Mouse (Mus musculus): ENCODE data around the gene Minpp1. TPM values are rescaled to one million over a fixed set of nuclear protein-coding genes. Genes with fewer than 3 reads are reported as not detected.
"Not testable (repeated sequence)": the region's sequence is repeated elsewhere in the genome, so short reads cannot be mapped to it uniquely, and the experiment has no call there.

The Minpp1 gene
- polyA plus RNA-seq, 1 experiment from 2014 or later: 70.4 TPM

DNA sequence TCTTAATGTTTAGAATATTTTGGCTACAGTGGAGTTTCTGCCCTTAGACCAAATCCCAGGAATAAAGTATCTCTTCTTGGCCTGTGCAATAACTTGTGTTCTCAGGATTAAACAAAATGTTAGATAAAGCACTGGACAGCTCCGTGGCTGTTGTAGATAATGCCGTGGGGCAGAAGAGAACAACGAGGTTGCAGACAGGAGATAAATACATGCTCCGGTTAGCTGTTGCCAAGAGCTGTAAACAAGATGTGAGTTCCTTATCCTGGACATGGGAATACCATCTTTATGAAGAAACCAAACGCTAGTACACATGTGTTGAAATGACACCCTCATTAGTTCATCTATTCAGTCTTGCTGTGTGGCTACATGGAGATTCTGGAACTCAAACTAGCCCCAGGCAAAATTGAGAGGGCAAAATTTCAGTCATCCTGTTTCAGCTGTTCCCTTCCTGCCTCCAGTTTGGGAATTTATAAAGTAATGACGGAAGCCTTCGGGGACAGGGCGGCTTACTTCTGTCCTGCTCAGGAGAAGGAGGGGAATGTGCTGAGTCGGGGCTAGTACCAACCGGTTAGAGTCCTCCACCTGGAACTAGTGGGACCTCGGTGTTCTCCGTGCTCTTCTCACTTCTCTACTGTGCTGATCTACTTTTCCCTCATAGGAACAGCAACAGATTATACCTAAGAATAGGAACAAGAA lies 9.4 kb upstream of the Minpp1 start:
- Histone ChIP-seq H3K36me3 (no peaks in the 10 kb centered on the region), H3K4me3 (no peak overlapping the region), H3K4me1 (no peaks in the 10 kb centered on the region), H3K9ac (replicated peaks) (no peak overlapping the region), H3K27ac (replicated peaks) (no peak overlapping the region), H3K4me2 (replicated peaks) (no peak overlapping the region), H3K27me3 (no peaks in the 10 kb centered on the region), H3K9me3 (no peaks in the 10 kb centered on the region)
- no peak for ATAC-seq (ENCODE audit: low FRiP score, low read depth)
- WGBS: 90% methylated on average over 12 of the region's 12 CpGs

DNA sequence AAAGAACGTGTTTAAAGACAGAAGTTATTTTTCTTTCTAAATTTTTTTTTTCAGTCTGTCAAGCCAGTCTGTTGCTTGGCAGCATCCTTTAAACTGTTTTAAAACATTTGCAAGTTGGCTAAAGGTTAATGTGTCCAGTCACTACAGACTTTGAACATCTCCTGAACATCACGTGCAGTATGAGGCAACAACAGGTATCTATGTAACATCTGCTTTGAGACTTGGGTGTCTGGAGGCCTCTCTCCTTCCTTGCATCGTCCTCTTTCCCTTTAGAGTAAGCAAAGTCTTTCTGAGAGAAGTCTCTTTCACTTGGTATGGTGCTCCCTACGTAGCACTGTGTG lies 8.9 kb upstream of the Minpp1 start:
- no peak overlapping the region for H3K4me3 ChIP-seq
- H3K27ac ChIP-seq (replicated peaks): no peak overlapping the region
- no peaks in the 10 kb centered on the region for H3K36me3 ChIP-seq
- H3K9ac ChIP-seq (replicated peaks): no peak overlapping the region
- no peaks in the 10 kb centered on the region for H3K9me3 ChIP-seq
- 79% methylated on average over 4 of the region's 4 CpGs for WGBS
- no peaks in the 10 kb centered on the region for H3K4me1 ChIP-seq
- ATAC-seq (ENCODE audit: low FRiP score, low read depth): no peak
- no peaks in the 10 kb centered on the region for H3K27me3 ChIP-seq
- H3K4me2 ChIP-seq (replicated peaks): no peak overlapping the region

DNA sequence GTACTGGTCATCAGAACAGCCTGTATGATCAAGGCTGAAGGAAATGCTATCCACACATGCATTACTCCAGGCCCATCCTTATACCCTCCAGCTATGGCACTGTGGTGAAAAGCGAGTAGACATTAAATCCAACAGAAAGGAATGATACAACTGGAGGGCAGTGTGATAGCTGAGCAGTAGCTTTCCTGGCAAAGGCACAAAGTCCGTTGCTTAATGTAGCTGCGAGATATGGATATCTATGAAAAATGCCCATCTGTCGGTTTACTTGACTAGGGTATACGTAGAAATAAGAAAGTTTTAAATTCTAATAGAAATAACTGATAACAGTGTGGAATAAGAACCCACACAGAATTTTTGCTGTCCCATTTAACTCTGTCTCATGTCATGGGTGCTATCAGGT lies 5.3 kb upstream of the Minpp1 start:
- Histone ChIP-seq H3K9me3 (no peaks in the 10 kb centered on the region), H3K36me3 (no peaks in the 10 kb centered on the region), H3K4me1 (peaks cover 4% of the 10 kb centered on the region), H3K4me2 (replicated peaks) (no peak overlapping the region), H3K4me3 (no peak overlapping the region), H3K27ac (replicated peaks) (no peak overlapping the region), H3K27me3 (no peaks in the 10 kb centered on the region), H3K9ac (replicated peaks) (no peak overlapping the region)
- WGBS: 90% methylated on average over 5 of the region's 5 CpGs
- ATAC-seq (ENCODE audit: low FRiP score, low read depth): no peak

DNA sequence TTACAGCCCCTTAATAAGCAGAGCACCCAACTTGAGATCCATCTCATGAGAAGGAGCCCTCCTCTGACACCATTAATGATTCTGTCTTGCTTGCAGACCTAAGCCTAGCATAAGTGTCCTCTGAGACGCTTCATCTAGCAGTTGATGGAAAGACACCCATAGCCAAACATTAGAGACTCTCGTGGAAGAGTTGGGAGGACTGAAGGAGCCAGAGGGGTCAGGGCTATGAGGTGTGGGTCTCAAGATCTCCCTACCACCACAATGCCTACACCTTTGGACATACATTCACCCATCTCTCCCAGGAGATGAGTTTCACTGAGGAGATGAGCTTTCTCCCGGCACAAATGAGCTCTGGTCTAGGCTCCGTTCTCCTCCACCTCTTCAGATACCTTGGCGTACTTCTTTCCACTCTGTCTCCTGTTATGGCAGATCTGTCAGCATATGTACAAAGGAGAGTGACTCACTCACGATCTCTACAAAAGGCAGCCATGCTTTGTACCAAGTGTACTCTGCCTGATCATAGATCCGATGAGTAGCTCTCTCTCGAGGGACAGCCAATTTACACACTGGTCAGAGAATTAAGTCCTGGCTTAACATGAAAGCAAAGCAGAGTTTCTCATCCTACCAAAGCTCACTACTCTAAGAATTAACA lies 4.7 kb upstream of the Minpp1 start:
- no peak overlapping the region for H3K27ac ChIP-seq (replicated peaks)
- H3K27me3 ChIP-seq: no peaks in the 10 kb centered on the region
- no peak overlapping the region for H3K9ac ChIP-seq (replicated peaks)
- 90% methylated on average over 8 of the region's 8 CpGs for WGBS
- H3K4me2 ChIP-seq (replicated peaks): no peak overlapping the region
- ATAC-seq (ENCODE audit: low FRiP score, low read depth): no peak
- no peaks in the 10 kb centered on the region for H3K36me3 ChIP-seq
- no peaks in the 10 kb centered on the region for H3K9me3 ChIP-seq
- H3K4me1 ChIP-seq: peaks cover 4% of the 10 kb centered on the region
- no peak overlapping the region for H3K4me3 ChIP-seq

DNA sequence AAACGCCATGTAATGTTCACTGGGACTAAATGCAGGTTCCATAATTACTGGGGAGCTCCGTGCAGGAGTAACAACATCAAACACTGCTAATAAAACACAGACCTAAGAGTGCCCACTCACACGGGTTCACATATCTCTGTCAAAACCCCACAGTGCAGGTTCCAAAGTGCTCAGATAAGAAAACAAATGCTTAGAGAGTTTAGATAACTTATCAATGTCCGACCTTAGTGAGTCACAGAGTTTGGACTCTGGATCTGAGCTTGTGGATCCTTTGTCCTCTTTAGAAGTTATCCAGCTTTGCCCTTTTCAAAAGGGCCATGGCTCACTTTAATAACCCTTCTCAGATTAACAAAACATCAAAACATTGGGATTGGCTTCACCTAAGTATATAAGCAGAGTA lies 4.1 kb upstream of the Minpp1 start:
- no peak for ATAC-seq (ENCODE audit: low FRiP score, low read depth)
- no peak overlapping the region for H3K4me3 ChIP-seq
- H3K4me2 ChIP-seq (replicated peaks): no peak overlapping the region
- no peak overlapping the region for H3K27ac ChIP-seq (replicated peaks)
- WGBS: 80% methylated on average over 4 of the region's 4 CpGs
- H3K4me1 ChIP-seq: peaks cover 5% of the 10 kb centered on the region
- H3K36me3 ChIP-seq: no peaks in the 10 kb centered on the region
- no peaks in the 10 kb centered on the region for H3K27me3 ChIP-seq
- H3K9me3 ChIP-seq: no peaks in the 10 kb centered on the region
- no peak overlapping the region for H3K9ac ChIP-seq (replicated peaks)

DNA sequence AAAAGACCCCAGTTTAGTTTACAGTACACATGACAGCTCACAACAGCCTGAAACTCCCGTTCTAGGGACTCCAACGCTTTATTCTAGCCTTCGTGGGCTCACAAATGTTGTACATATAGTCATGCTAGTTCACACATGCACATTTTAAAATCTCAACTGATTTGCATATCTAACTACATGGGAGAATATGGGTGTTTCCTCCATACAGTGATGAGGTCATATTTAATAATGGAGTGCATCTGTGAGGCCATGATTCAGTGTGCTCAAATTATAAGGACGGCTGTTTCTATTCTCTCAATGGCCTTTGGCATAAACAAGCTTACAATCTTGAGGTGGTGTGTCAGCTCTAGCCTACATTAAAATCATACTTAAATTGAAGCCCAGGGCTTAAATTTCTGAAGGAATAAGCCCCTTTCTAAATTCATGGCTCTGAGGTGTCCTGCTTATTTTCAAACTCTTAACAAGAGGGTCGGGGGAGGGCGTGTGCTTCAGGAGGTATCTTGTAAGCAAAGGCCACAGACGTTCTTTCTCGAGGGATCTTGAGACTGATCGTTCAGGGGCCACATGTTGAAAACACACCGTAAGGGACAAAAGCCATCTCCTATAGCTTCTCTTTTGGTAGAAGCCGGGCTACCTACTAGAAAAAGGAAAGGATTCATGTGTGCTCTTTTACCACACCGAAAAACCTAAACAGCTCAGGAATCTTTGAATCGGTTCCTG lies 468 bp upstream of the Minpp1 start:
- 20% methylated on average over 13 of the region's 13 CpGs for WGBS
- Histone ChIP-seq H3K4me3 (peak overlapping the region; percentile 68), H3K4me2 (replicated peaks) (peak overlapping the region; percentile 78), H3K9ac (replicated peaks) (peak overlapping the region; percentile 68), H3K27ac (replicated peaks) (peak overlapping the region; percentile 93), H3K9me3 (no peaks in the 10 kb centered on the region), H3K27me3 (no peaks in the 10 kb centered on the region), H3K4me1 (peaks cover 23% of the 10 kb centered on the region), H3K36me3 (no peaks in the 10 kb centered on the region)
- ATAC-seq (ENCODE audit: low FRiP score, low read depth): no peak; the same call in 1 of the 2 replicates

DNA sequence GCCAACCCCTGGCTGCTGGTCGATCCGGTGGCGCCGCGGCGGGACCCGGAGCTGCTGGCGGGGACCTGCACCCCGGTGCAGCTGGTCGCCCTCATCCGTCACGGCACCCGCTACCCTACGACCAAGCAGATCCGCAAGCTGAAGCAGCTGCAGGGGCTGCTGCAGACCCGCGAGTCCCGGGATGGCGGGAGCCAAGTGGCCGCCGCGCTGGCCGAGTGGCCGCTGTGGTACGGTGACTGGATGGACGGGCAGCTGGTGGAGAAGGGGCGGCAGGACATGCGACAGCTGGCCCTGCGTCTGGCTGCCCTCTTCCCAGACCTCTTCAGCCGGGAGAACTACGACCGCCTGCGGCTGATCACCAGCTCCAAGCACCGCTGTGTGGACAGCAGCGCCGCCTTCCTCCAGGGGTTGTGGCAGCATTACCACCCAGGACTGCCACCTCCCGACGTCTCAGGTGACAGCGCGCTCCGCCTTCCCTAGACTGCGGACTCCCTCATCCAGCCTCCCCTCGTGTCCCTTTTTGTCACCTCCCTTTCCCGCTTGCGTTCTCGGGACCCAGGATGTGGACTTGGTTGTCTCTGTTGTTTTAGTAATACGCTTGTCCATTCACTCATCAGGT lies 646 bp downstream of the Minpp1 start:
- not testable (repeated sequence) for H3K9me3 ChIP-seq, H3K36me3 ChIP-seq, H3K27me3 ChIP-seq
- Histone ChIP-seq H3K4me3 (peak overlapping the region; percentile 68), H3K9ac (replicated peaks) (peak overlapping the region; percentile 68), H3K4me1 (peaks cover 23% of the 10 kb centered on the region), H3K27ac (replicated peaks) (peak overlapping the region; percentile 93), H3K4me2 (replicated peaks) (peak overlapping the region; percentile 78)
- under 1% methylated on average over 47 of the region's 47 CpGs for WGBS
- peak; percentile 86 for ATAC-seq (ENCODE audit: low FRiP score, low read depth)

DNA sequence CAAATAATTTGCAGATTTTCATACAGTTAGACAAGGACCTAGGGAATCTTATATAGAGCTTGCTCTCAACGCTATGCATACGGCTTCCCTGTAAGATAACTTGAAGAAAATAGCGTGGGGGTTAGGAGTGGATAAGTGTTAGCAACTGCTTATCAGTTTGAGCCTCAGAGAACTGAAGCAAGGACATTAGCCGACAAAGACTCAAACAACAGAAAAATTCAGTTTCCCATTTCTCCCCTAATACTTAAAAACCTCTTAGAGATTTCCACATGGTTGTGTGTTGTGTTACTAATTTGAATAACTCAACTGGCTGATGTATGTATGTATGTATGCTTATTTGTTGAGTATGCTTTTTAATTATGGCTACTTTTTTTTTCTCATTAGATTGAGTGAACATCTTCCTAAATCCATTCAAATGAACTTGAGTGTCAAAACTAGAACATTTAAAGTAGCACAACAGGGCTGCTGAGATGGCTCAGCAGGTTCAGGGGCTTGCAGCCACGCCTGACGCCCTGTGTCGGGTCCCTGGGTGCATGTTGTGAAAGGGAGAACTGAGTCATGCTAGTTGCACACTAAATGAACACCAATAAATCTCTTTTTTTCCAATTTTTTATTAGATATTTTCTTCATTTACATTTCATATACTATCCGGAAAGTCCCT lies 2.2 kb downstream of the Minpp1 start:
- Histone ChIP-seq H3K4me3 (0 out of 2 replicates have a peak overlapping the region, but pooled peaks have one; percentile 2), H3K4me1 (peaks cover 23% of the 10 kb centered on the region), H3K27ac (replicated peaks) (no peak overlapping the region), H3K36me3 (peaks cover 10% of the 10 kb centered on the region; the same call in 1 of the 2 replicates), H3K9me3 (no peaks in the 10 kb centered on the region), H3K4me2 (replicated peaks) (peak overlapping the region; percentile 78), H3K9ac (replicated peaks) (no peak overlapping the region), H3K27me3 (no peaks in the 10 kb centered on the region)
- 92% methylated on average over 8 of the region's 8 CpGs for WGBS
- ATAC-seq (ENCODE audit: low FRiP score, low read depth): no peak

DNA sequence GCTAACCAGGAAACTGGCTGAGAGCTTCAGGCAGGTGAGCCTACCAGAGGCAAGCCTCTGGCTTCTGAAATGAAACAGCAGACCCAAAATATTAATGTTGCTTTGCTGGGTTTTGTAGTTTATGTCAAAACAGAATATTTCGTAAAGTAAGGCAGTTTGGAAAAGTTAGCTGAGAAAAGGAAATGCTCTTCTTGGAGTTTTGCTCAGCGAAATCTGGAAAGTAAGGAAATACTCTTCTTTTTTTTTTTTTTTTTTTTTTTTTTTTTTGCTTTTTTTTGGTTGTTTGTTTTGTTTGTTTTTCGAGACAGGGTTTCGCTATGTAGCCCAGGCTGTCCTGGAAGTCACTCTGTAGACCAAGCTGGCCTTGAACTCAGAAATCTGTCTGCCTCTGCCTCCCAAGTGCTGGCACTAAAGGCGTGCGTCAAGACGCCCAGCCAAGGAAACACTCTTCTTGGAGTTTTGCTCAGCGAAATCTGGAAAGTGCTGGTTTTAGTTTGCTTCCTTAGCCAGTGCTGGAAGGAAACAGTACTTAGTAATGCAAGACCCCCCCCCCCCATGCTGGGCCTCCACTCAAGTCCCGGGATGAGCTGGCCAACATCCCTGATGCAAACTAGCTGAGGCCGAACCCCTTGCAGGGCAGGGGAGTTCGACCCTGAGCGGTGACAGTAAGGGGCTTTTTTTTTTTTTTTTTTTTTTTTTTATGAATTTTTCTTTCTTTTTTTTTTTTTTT lies 3.8 kb downstream of the Minpp1 start:
- no peak for ATAC-seq (ENCODE audit: low FRiP score, low read depth)
- H3K9ac ChIP-seq (replicated peaks): no peak overlapping the region

DNA sequence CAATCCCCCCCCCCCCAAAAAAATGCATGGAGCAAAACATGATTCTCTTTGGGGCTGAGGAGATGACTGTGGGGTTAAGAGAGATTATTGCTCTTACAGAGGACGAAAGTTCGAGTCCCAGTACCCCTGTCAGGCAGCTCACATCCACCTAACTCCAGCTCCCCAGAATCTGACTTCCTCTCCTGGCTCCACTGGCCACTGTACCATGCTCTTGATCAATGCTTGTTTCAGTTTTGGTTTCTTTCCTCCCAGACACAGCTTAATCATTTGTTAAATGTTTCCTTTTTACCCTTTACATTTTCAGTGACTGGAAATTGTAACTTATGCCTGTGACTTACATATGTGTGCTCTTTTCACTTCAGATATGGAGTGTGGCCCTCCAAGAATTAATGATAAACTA lies 5.4 kb downstream of the Minpp1 start:
- Histone ChIP-seq H3K4me3 (no peak overlapping the region), H3K9ac (replicated peaks) (no peak overlapping the region), H3K36me3 (peaks cover 35% of the 10 kb centered on the region), H3K9me3 (no peaks in the 10 kb centered on the region), H3K4me2 (replicated peaks) (no peak overlapping the region), H3K27me3 (no peaks in the 10 kb centered on the region), H3K27ac (replicated peaks) (no peak overlapping the region), H3K4me1 (peaks cover 19% of the 10 kb centered on the region)
- 90% methylated on average over 2 of the region's 2 CpGs for WGBS
- ATAC-seq (ENCODE audit: low FRiP score, low read depth): no peak

More for the DNA sequence above, 3.8 kb downstream of the Minpp1 start:
- H3K27me3 ChIP-seq: no peaks in the 10 kb centered on the region
- H3K9me3 ChIP-seq: no peaks in the 10 kb centered on the region
- H3K4me1 ChIP-seq: peaks cover 23% of the 10 kb centered on the region
- no peak overlapping the region for H3K4me3 ChIP-seq
- no peak overlapping the region for H3K27ac ChIP-seq (replicated peaks)
- WGBS: 90% methylated on average over 12 of the region's 12 CpGs
- H3K4me2 ChIP-seq (replicated peaks): no peak overlapping the region
- H3K36me3 ChIP-seq: peaks cover 20% of the 10 kb centered on the region

DNA sequence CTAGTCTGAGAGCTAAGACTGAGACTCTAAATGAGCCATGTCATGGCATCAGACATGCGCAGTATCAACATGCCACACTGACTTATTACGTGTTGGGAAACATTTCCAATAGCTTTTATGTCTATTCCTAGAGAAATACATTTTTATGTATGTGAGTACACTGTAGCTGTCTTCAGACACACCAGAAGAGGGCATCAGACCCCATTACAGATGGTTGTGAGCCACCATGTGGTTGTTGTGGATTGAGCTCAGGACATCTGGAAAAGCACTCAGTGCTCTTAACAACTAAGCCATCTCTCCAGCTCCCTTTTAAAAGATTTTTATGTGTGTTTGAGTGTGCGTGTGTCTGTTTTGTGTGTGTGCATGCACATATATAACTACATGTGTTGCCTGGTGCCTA lies 6.8 kb downstream of the Minpp1 start:
- Histone ChIP-seq H3K27ac (replicated peaks) (no peak overlapping the region), H3K9me3 (no peaks in the 10 kb centered on the region), H3K36me3 (peaks cover 35% of the 10 kb centered on the region), H3K4me2 (replicated peaks) (no peak overlapping the region), H3K27me3 (no peaks in the 10 kb centered on the region), H3K4me1 (peaks cover 10% of the 10 kb centered on the region), H3K9ac (replicated peaks) (no peak overlapping the region), H3K4me3 (no peak overlapping the region)
- WGBS: 98% methylated on average over 3 of the region's 3 CpGs
- ATAC-seq (ENCODE audit: low FRiP score, low read depth): no peak

All from midbrain, embryonic 12.5 days (tissue).